Mouse (Mus musculus): ENCODE results near the gene Cnih2. TPM values are rescaled to one million over a fixed set of nuclear protein-coding genes. Genes with fewer than 3 reads are reported as not detected.
A peak's percentile ranks its signal among the peaks of the same experiment; 100 is the strongest.

Gene Cnih2
- polyA plus RNA-seq, 1 experiment from 2014 or later: 518 TPM

- H3K4me2 ChIP-seq (ENCODE audit: low read length): no peak overlapping the region
- no peak for ATAC-seq (ENCODE audit: low FRiP score, low TSS enrichment)
- DNase-seq: no peak
- no peaks in the 10 kb centered on the region for H3K9me3 ChIP-seq (ENCODE audit: control insufficient read depth, low read length)
- H3K36me3 ChIP-seq (ENCODE audit: control insufficient read depth, insufficient read depth, low read length): no peaks in the 10 kb centered on the region
- H3K9ac ChIP-seq (replicated peaks; ENCODE audit: low read length): no peak overlapping the region
- no peak overlapping the region for H3K4me3 ChIP-seq (replicated peaks; ENCODE audit: low read depth, low read length)
- H3K4me1 ChIP-seq (ENCODE audit: control insufficient read depth, insufficient read depth, low read length): peaks cover 20% of the 10 kb centered on the region
- no peak overlapping the region for H3K27ac ChIP-seq (replicated peaks; ENCODE audit: low read depth, low read length)
- H3K27me3 ChIP-seq (ENCODE audit: control insufficient read depth, insufficient read depth, low read length): peaks cover 17% of the 10 kb centered on the region
- 47% methylated on average over 5 of the region's 5 CpGs for WGBS
Observed at GRCm38 (mm10) chr19:5073518-5073917, 24.8 kb downstream of the Cnih2 start.

GRCm38 (mm10) chr19:5073028-5073427, 25.3 kb downstream of the Cnih2 start:
- no peak overlapping the region for H3K9ac ChIP-seq (replicated peaks; ENCODE audit: low read length)
- H3K4me3 ChIP-seq (replicated peaks; ENCODE audit: low read depth, low read length): no peak overlapping the region
- peaks cover 22% of the 10 kb centered on the region for H3K27me3 ChIP-seq (ENCODE audit: control insufficient read depth, insufficient read depth, low read length)
- H3K4me2 ChIP-seq (ENCODE audit: low read length): peak overlapping the region; percentile 69
- WGBS: 1% methylated on average over 15 of the region's 15 CpGs
- peaks cover 24% of the 10 kb centered on the region for H3K4me1 ChIP-seq (ENCODE audit: control insufficient read depth, insufficient read depth, low read length)
- no peaks in the 10 kb centered on the region for H3K9me3 ChIP-seq (ENCODE audit: control insufficient read depth, low read length)
- ATAC-seq (ENCODE audit: low FRiP score, low TSS enrichment) (no peak; the same call in 1 of the 2 replicates), DNase-seq (peak; percentile 87)
- no peaks in the 10 kb centered on the region for H3K36me3 ChIP-seq (ENCODE audit: control insufficient read depth, insufficient read depth, low read length)
- H3K27ac ChIP-seq (replicated peaks; ENCODE audit: low read depth, low read length): no peak overlapping the region

DNA sequence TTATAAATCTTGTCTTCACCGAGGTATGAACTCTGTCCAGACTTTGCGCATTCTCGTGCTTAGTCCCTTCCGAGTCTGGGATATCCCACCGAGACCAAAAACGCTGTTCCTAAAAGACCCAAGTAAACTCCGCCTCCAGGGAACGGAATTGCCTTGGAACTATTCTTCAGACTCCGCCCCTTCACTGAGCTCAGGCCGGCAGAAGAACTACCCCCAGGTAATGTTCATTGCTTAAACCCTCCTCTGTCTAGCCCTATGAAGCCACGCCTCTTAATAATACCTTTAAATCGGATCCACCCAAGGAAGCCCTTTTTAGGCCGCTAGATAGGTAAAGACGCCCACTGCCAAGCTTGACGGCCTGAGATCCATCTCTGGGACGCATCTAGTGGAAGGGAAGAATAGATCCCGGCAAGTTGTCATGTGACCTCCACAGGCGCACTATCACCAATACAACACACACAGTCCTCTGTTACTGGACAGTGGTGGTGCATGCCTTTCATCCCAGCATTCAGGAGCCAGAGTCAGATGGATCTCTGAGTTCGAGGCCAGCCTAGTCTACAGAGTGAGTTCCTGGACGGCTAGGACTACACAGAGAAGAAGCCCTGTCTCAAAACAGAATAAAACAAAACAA, 25.8 kb downstream of the Cnih2 start:
- DNase-seq (peak; percentile 55), ATAC-seq (ENCODE audit: low FRiP score, low TSS enrichment) (peak; percentile 9; the same call in 1 of the 2 replicates)
- peak overlapping the region; percentile 41 for H3K4me3 ChIP-seq (replicated peaks; ENCODE audit: low read depth, low read length)
- H3K4me2 ChIP-seq (ENCODE audit: low read length): peak overlapping the region; percentile 69
- H3K9ac ChIP-seq (replicated peaks; ENCODE audit: low read length): no peak overlapping the region
- H3K27ac ChIP-seq (replicated peaks; ENCODE audit: low read depth, low read length): no peak overlapping the region
- H3K9me3 ChIP-seq (ENCODE audit: control insufficient read depth, low read length): no peaks in the 10 kb centered on the region
- H3K36me3 ChIP-seq (ENCODE audit: control insufficient read depth, insufficient read depth, low read length): no peaks in the 10 kb centered on the region
- peaks cover 29% of the 10 kb centered on the region for H3K4me1 ChIP-seq (ENCODE audit: control insufficient read depth, insufficient read depth, low read length)
- H3K27me3 ChIP-seq (ENCODE audit: control insufficient read depth, insufficient read depth, low read length): peaks cover 26% of the 10 kb centered on the region
- 3% methylated on average over 20 of the region's 20 CpGs for WGBS

DNA sequence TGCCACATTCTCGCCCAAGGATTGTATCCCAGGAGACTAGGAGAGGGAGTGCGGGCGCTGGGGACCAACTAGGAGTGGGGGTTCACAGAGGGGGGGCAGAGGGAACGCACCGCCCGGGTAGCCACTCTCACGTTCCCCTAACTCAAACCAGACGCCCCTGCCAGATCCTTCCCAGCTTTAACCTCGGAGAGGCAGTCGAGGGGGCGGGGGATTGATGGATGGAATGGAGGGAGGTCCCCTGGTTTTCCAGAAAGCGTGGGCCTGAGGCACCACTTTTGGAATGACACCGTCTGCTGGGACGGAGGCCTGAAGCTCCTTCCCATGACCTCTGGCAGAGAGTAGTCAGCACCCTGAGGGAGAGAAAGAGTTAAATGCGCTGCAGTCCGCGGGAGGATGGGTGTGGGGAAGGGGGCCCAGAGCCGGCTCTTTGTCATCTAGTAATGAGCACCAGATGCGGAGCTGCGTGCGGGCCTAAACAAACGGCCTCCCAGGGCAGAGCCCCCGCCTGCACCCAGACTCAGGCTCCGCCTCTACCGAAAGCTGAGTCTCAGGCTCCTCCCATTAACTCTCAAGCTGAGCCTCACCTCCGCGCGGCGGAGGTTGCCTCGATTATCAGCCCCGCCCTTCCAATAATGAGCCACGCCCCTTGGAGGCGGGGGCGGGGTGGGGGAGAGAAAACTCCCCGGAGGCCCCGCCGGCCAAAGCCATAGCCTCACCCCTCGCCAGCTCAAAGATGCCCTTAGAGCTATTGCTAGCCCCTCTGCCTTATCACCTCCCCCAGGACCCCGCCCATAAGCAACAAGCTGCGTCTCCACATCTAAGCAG, 26.6 kb downstream of the Cnih2 start:
- Histone ChIP-seq H3K36me3 (ENCODE audit: control insufficient read depth, insufficient read depth, low read length) (no peaks in the 10 kb centered on the region), H3K4me2 (ENCODE audit: low read length) (peak overlapping the region; percentile 69), H3K9ac (replicated peaks; ENCODE audit: low read length) (peak overlapping the region; percentile 47), H3K4me1 (ENCODE audit: control insufficient read depth, insufficient read depth, low read length) (peaks cover 31% of the 10 kb centered on the region), H3K27ac (replicated peaks; ENCODE audit: low read depth, low read length) (0 out of 2 replicates have a peak overlapping the region, but pooled peaks have one; percentile 26), H3K9me3 (ENCODE audit: control insufficient read depth, low read length) (no peaks in the 10 kb centered on the region), H3K4me3 (replicated peaks; ENCODE audit: low read depth, low read length) (peak overlapping the region; percentile 41), H3K27me3 (ENCODE audit: control insufficient read depth, insufficient read depth, low read length) (peaks cover 33% of the 10 kb centered on the region)
- WGBS: under 1% methylated on average over 40 of the region's 40 CpGs
- peak; percentile 86 for ATAC-seq (ENCODE audit: low FRiP score, low TSS enrichment)
- peak; percentile 85 for DNase-seq

DNA sequence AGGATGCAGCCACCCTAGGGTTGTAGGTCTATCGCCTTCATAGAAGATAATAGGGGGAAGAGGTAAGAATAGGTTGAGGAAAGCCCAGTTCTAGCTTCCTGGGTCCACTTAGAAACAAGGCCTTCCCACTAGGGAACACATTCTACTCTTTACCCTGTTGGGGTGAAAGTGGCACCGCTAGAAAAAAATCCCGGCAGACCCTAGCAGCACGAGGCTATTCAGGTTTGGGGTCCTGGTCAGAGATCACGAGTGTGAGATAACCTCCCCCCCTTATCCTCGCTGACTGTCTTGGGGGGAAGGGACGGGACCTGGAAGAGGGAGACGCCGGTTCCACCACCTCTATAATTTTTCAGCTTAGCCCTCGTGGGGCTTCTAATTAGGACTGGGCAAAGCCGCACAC, 27.2 kb downstream of the Cnih2 start:
- Histone ChIP-seq H3K4me1 (ENCODE audit: control insufficient read depth, insufficient read depth, low read length) (peaks cover 31% of the 10 kb centered on the region), H3K27ac (replicated peaks; ENCODE audit: low read depth, low read length) (0 out of 2 replicates have a peak overlapping the region, but pooled peaks have one; percentile 26), H3K9ac (replicated peaks; ENCODE audit: low read length) (peak overlapping the region; percentile 47), H3K9me3 (ENCODE audit: control insufficient read depth, low read length) (no peaks in the 10 kb centered on the region), H3K4me2 (ENCODE audit: low read length) (peak overlapping the region; percentile 69), H3K4me3 (replicated peaks; ENCODE audit: low read depth, low read length) (peak overlapping the region; percentile 41), H3K27me3 (ENCODE audit: control insufficient read depth, insufficient read depth, low read length) (peaks cover 33% of the 10 kb centered on the region), H3K36me3 (ENCODE audit: control insufficient read depth, insufficient read depth, low read length) (no peaks in the 10 kb centered on the region)
- 9% methylated on average over 11 of the region's 11 CpGs for WGBS
- DNase-seq: no peak
- no peak for ATAC-seq (ENCODE audit: low FRiP score, low TSS enrichment)

GRCm38 (mm10) chr19:5069978-5070377, 28.3 kb downstream of the Cnih2 start:
- H3K4me2 ChIP-seq (ENCODE audit: low read length): no peak overlapping the region
- no peak overlapping the region for H3K27ac ChIP-seq (replicated peaks; ENCODE audit: low read depth, low read length)
- peaks cover 33% of the 10 kb centered on the region for H3K27me3 ChIP-seq (ENCODE audit: control insufficient read depth, insufficient read depth, low read length)
- no peaks in the 10 kb centered on the region for H3K9me3 ChIP-seq (ENCODE audit: control insufficient read depth, low read length)
- WGBS: 88% methylated on average over 7 of the region's 7 CpGs
- ATAC-seq (ENCODE audit: low FRiP score, low TSS enrichment): no peak
- no peak overlapping the region for H3K9ac ChIP-seq (replicated peaks; ENCODE audit: low read length)
- no peak overlapping the region for H3K4me3 ChIP-seq (replicated peaks; ENCODE audit: low read depth, low read length)
- peaks cover 31% of the 10 kb centered on the region for H3K4me1 ChIP-seq (ENCODE audit: control insufficient read depth, insufficient read depth, low read length)
- no peaks in the 10 kb centered on the region for H3K36me3 ChIP-seq (ENCODE audit: control insufficient read depth, insufficient read depth, low read length)
- DNase-seq: no peak

DNA sequence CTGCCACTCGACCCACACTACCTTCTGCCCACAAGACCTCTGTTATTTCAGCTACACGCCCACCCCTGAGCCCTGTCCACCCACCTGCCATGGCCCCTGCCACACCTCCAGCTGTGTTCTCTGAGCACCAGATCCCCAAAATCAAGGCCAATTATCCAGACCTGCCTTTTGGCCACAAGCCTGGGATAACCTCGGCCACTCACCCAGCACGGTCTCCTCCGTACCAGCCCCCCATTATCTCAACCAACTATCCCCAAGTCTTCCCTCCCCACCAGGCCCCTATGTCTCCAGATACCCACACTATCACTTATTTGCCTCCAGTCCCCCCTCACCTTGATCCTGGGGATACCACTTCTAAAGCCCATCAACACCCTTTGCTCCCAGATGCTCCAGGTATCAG, 28.8 kb downstream of the Cnih2 start:
- Histone ChIP-seq H3K27ac (replicated peaks; ENCODE audit: low read depth, low read length) (no peak overlapping the region), H3K4me2 (ENCODE audit: low read length) (no peak overlapping the region), H3K9ac (replicated peaks; ENCODE audit: low read length) (no peak overlapping the region), H3K4me1 (ENCODE audit: control insufficient read depth, insufficient read depth, low read length) (peaks cover 31% of the 10 kb centered on the region), H3K36me3 (ENCODE audit: control insufficient read depth, insufficient read depth, low read length) (no peaks in the 10 kb centered on the region), H3K9me3 (ENCODE audit: control insufficient read depth, low read length) (no peaks in the 10 kb centered on the region), H3K27me3 (ENCODE audit: control insufficient read depth, insufficient read depth, low read length) (peaks cover 33% of the 10 kb centered on the region), H3K4me3 (replicated peaks; ENCODE audit: low read depth, low read length) (no peak overlapping the region)
- DNase-seq (no peak), ATAC-seq (ENCODE audit: low FRiP score, low TSS enrichment) (no peak)
- 85% methylated on average over 5 of the region's 5 CpGs for WGBS

GRCm38 (mm10) chr19:5068570-5069234, 29.6 kb downstream of the Cnih2 start:
- ATAC-seq (ENCODE audit: low FRiP score, low TSS enrichment): no peak
- Histone ChIP-seq H3K27ac (replicated peaks; ENCODE audit: low read depth, low read length) (no peak overlapping the region), H3K4me1 (ENCODE audit: control insufficient read depth, insufficient read depth, low read length) (peaks cover 31% of the 10 kb centered on the region), H3K9me3 (ENCODE audit: control insufficient read depth, low read length) (no peaks in the 10 kb centered on the region), H3K36me3 (ENCODE audit: control insufficient read depth, insufficient read depth, low read length) (no peaks in the 10 kb centered on the region), H3K4me2 (ENCODE audit: low read length) (peak overlapping the region; percentile 72), H3K9ac (replicated peaks; ENCODE audit: low read length) (peak overlapping the region; percentile 57; the same call in 1 of the 2 replicates), H3K27me3 (ENCODE audit: control insufficient read depth, insufficient read depth, low read length) (peaks cover 33% of the 10 kb centered on the region), H3K4me3 (replicated peaks; ENCODE audit: low read depth, low read length) (peak overlapping the region; percentile 33)
- WGBS: 37% methylated on average over 21 of the region's 21 CpGs
- DNase-seq: no peak
